10 mouse cellular contexts compared by ENCODE assay signal in genomic region chr11:76268001-76268459, GRCm38 (mm10). TPM values are rescaled to one million over a fixed set of nuclear protein-coding genes. Genes with fewer than 3 reads are reported as not detected.
DNase-seq lines count a peak whose midpoint lies in the region; ATAC-seq and TF ChIP-seq lines count a peak whose summit lies in the region.
"Had no signal": no experiment of that assay in that cellular context is flagged by ENCODE, and none has a peak within 500 bp of the region (broad histone marks: within the 10 kb centered on the region; RNA-seq: fewer than 3 reads in every experiment).

No protein-coding gene starts in this region.

- no peaks in the 10 kb centered on the region for H3K36me3 ChIP-seq in forebrain, postnatal 0 days (ENCODE audit: insufficient read depth)

- H3K27me3 ChIP-seq in forebrain, postnatal 0 days (ENCODE audit: insufficient read depth, low read length), result no peaks in the 10 kb centered on the region

- no peak overlapping the region for H3K9ac ChIP-seq in forebrain, postnatal 0 days

- DNase-seq in frontal cortex, adult 2 months (ENCODE audit: extremely low spot score in 1 of 2, low spot score in 1 of 2), result peak; percentile 34 to 52
- no peak for DNase-seq in frontal cortex, postnatal 14 days (ENCODE audit: low spot score in 2 of 2)
- DNase-seq in Muller cell, postnatal 12 days (ENCODE audit: inconsistent ontology term), result peak; percentile 78
- DNase-seq in forebrain, postnatal 0 days, result peak; percentile 42
- DNase-seq in kidney, postnatal 36 days, result no peak
- no peak for DNase-seq in thymus, postnatal 14 days
- DNase-seq in retina, postnatal 1 day, result no peak
- DNase-seq: kidney, adult 18-20 months; lung, adult 18-20 months had no signal

- no peak for TF ChIP-seq CTCF in forebrain, postnatal 0 days (IDR thresholded peaks at IDR 0.05; ENCODE audit: low read depth)

- H3K4me2 ChIP-seq in forebrain, postnatal 0 days (ENCODE audit: low read depth), result no peak overlapping the region

- no peaks in the 10 kb centered on the region for H3K4me1 ChIP-seq in forebrain, postnatal 0 days (ENCODE audit: insufficient read depth)

- peak overlapping the region; percentile 6 for H3K27ac ChIP-seq in forebrain, postnatal 0 days (ENCODE audit: low read depth, low read length)

- no peaks in the 10 kb centered on the region for H3K9me3 ChIP-seq in forebrain, postnatal 0 days (ENCODE audit: low read length)

- no peak overlapping the region for H3K4me3 ChIP-seq in forebrain, postnatal 0 days (ENCODE audit: low read depth, low read length)

- 12% methylated on average over 5 of the region's 5 CpGs for WGBS in forebrain, postnatal 0 days

- ATAC-seq in forebrain, postnatal 0 days, result peak; percentile 87
- peak; percentile 61 for ATAC-seq in megakaryocyte progenitor cell, adult 5-6 weeks (replicated peaks; ENCODE audit: poor library complexity)

RNA-seq across cellular contexts. Expression of gene Glod4, which starts 24.5 kb away (rescaled TPM):
- polyA plus RNA-seq in frontal cortex, adult 2 months (2012; rRNA removed), result 48.6 and 53.1 TPM in 2 replicates
- 79.7 and 90.6 TPM in 2 replicates for total RNA-seq in forebrain, postnatal 0 days (2014; rRNA removed)
- polyA plus RNA-seq in forebrain, postnatal 0 days (2015; fragmentation: Nextera tagmentation; extraction: Ambion mirVana), result 110 and 126 TPM in 2 replicates
- 83.9 and 84.1 TPM in 2 replicates for total RNA-seq in megakaryocyte progenitor cell, adult 5-6 weeks (2015)
- total RNA-seq in megakaryocyte progenitor cell, adult 5-6 weeks (2017), result 156 and 273 TPM in 2 replicates

RNA-seq across cellular contexts. Expression of gene Mrm3, which starts 24.5 kb away (rescaled TPM):
- 14.5 and 16.7 TPM in 2 replicates for polyA plus RNA-seq in frontal cortex, adult 2 months (2012; rRNA removed)
- total RNA-seq in forebrain, postnatal 0 days (2014; rRNA removed), result 15.1 and 18.2 TPM in 2 replicates
- polyA plus RNA-seq in forebrain, postnatal 0 days (2015; fragmentation: Nextera tagmentation; extraction: Ambion mirVana), result 20.8 and 22.2 TPM in 2 replicates
- total RNA-seq in megakaryocyte progenitor cell, adult 5-6 weeks (2015), result 16.3 and 21.1 TPM in 2 replicates
- 28.7 and 36.5 TPM in 2 replicates for total RNA-seq in megakaryocyte progenitor cell, adult 5-6 weeks (2017)

RNA-seq across cellular contexts. Expression of gene Gemin4, which starts 50.6 kb away (rescaled TPM):
- 5.3 and 8.0 TPM in 2 replicates for polyA plus RNA-seq in frontal cortex, adult 2 months (2012; rRNA removed)
- total RNA-seq in forebrain, postnatal 0 days (2014; rRNA removed), result 11.5 and 12.2 TPM in 2 replicates
- 6.9 and 8.7 TPM in 2 replicates for polyA plus RNA-seq in forebrain, postnatal 0 days (2015; fragmentation: Nextera tagmentation; extraction: Ambion mirVana)
- total RNA-seq in megakaryocyte progenitor cell, adult 5-6 weeks (2015), result 12.3 and 23.4 TPM in 2 replicates
- 17.4 and 19.5 TPM in 2 replicates for total RNA-seq in megakaryocyte progenitor cell, adult 5-6 weeks (2017)

RNA-seq across cellular contexts. Expression of gene Dbil5, which starts 50.6 kb away (rescaled TPM):
- 1.4 and 1.5 TPM in 2 replicates for polyA plus RNA-seq in frontal cortex, adult 2 months (2012; rRNA removed)
- total RNA-seq in forebrain, postnatal 0 days (2014; rRNA removed), result 0.43 TPM in 1 of 2 replicates, not detected in the other
- 0.89 and 1.2 TPM in 2 replicates for polyA plus RNA-seq in forebrain, postnatal 0 days (2015; fragmentation: Nextera tagmentation; extraction: Ambion mirVana)
- not detected in 2 replicates for total RNA-seq in megakaryocyte progenitor cell, adult 5-6 weeks (2015)
- total RNA-seq in megakaryocyte progenitor cell, adult 5-6 weeks (2017), result 0.78 TPM in 1 of 2 replicates, not detected in the other

Comparison
In these comparisons a context has a peak if more than half of its experiments do, and no peak if none do; other contexts are left out.
1. DNase-seq: peak in frontal cortex, adult 2 months (2 of 2), Muller cell, postnatal 12 days (single experiment) and forebrain, postnatal 0 days (single experiment); none in frontal cortex, postnatal 14 days (0 of 2), kidney, postnatal 36 days (0 of 2), thymus, postnatal 14 days (single experiment) and retina, postnatal 1 day (single experiment).